Mouse (Mus musculus) heart, adult 2 months (tissue): ENCODE data around the gene Slc35f3. TPM values are rescaled to one million over a fixed set of nuclear protein-coding genes. Genes with fewer than 3 reads are reported as not detected.
A peak's percentile ranks its signal among the peaks of the same experiment; 100 is the strongest.

ENCODE experiments used
- DNase-seq, 2 experiments: peaks; one replicate each; pipeline ENCODE4 v3.0.0; 2021
- H3K27ac ChIP-seq: fragments of 200-600 bp; 2 replicates; pipeline ENCODE4 v1.8.1; 2022
- H3K27me3 ChIP-seq: fragments of 200-500 bp; 2 replicates; pipeline ENCODE4 v1.6.1; 2012; ENCODE audit warnings: mild to moderate bottlenecking, low read length, inconsistent platforms, mixed read lengths; ENCODE audit not compliant: control insufficient read depth, insufficient read depth
- H3K36me3 ChIP-seq: fragments of 200-500 bp; 2 replicates; pipeline ENCODE4 v1.6.1; 2012; ENCODE audit warnings: low read length, inconsistent platforms; ENCODE audit not compliant: control insufficient read depth, insufficient read depth
- H3K4me1 ChIP-seq: fragments of 200-500 bp; 2 replicates; pipeline ENCODE4 v1.6.1; 2011; ENCODE audit warnings: low read length; ENCODE audit not compliant: control insufficient read depth, insufficient read depth
- H3K4me3 ChIP-seq: fragments of 200-600 bp; 2 replicates; pipeline ENCODE4 v1.8.1; 2022
- H3K79me2 ChIP-seq: fragments of 200-500 bp; replicated peaks from 2 replicates; pipeline ENCODE4 v1.6.1; 2012; ENCODE audit warnings: mild to moderate bottlenecking, inconsistent platforms, low read length, moderate library complexity, mixed read lengths; ENCODE audit not compliant: control insufficient read depth, insufficient read depth
- H3K9ac ChIP-seq: fragments of 200-500 bp; 2 replicates; pipeline ENCODE4 v1.6.1; 2012; ENCODE audit warnings: low read depth, mild to moderate bottlenecking, control low read depth, inconsistent platforms, low read length, mixed read lengths
- CTCF ChIP-seq: fragments of 200-600 bp; IDR thresholded peaks from 2 replicates; pipeline ENCODE4 v1.8.1; 2022; ENCODE audit warnings: antibody characterized with exemption, mild to moderate bottlenecking, moderate library complexity
- EP300 ChIP-seq: fragments of 200-500 bp; IDR thresholded peaks from 2 replicates; pipeline ENCODE4 v1.6.1; 2011; ENCODE audit warnings: low read depth, low read length, control low read depth; ENCODE audit not compliant: insufficient read depth
- POLR2A ChIP-seq: fragments of 200-500 bp; IDR thresholded peaks from 2 replicates; pipeline ENCODE4 v1.6.1; 2011; ENCODE audit warnings: mild to moderate bottlenecking, low read depth, low read length, control low read depth; ENCODE audit not compliant: insufficient read depth
- WGBS: fragments of 180-500 bp; shearing (Covaris S2); methylation state at CpG from one replicate; pipeline ENCODE4 v1.1.7; 2018; 5-methylcytosine and 5-hydroxymethylcytosine counted together
- intact Hi-C: fragments of 180-260 bp; cut with DNase I; formaldehyde crosslinking; loops from one replicate; pipeline ENCODE4 v1.15.1; 2025
- polyA plus RNA-seq: library from polyadenylated mRNA; depleted of rRNA; stranded (reverse); fragments of >200 nt; gene quantifications from 2 replicates; pipeline ENCODE4 v1.2.3, GENCODE M21; 2012
- total RNA-seq, 2 experiments: library from RNA; stranded (reverse); gene quantifications; 2 replicates each; pipeline ENCODE4 v1.2.3; 2021

The Slc35f3 gene
- total and polyA plus RNA-seq, 3 experiments = not detected

DNA sequence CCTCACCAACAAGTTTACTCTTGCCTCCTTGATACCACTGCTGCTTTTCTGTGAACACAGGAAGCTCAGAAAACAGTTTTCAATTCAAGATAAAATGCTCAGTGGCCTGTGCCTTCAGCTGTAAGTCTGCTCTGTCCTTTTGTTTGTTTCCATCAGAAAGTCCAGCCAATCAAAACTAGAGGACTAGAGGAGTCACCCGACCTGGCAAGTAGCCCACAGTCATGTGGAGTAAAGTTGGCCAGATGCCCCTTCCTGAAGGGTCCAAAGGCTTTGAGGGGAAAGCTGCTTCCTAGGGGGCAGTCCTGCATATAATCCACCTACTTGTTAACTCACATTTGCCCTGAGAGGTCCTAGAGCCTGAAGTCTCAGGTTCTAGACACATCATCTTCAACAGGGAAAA, 10.7 kb downstream of the Slc35f3 start:
- no peaks in the 10 kb centered on the region for H3K36me3 ChIP-seq
- TF ChIP-seq POLR2A (no peak), EP300 (no peak), CTCF (no peak)
- no peaks in the 10 kb centered on the region for H3K4me1 ChIP-seq
- DNase-seq = peak; percentile 8 to 27
- H3K9ac ChIP-seq = no peak overlapping the region
- H3K79me2 ChIP-seq = no peaks in the 10 kb centered on the region
- no peaks in the 10 kb centered on the region for H3K27me3 ChIP-seq
- no peak overlapping the region for H3K4me3 ChIP-seq
- 10% methylated on average over 1 of the region's 1 CpGs for WGBS
- intact Hi-C loops = no loop called here
- H3K27ac ChIP-seq = no peak overlapping the region

DNA sequence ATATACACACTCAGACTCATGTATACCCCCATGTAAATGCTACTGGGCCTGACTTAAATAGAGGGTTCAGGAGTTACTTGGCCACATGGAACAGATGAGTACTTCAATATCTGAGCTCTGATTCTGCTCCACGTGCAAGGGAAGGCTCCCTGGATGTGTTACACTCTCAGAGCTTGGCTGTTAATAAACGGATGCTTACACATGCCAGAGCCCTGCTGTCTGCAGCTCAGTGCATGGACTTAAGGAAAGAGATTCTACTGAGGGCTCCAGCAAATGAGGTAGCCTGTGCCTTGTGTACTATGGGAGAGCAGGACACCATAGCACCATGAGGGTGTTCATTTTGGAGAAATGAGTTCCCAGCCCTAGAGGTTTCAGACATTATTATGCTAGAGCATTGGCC, 26.6 kb downstream of the Slc35f3 start:
- Histone ChIP-seq H3K4me1 (no peaks in the 10 kb centered on the region), H3K36me3 (no peaks in the 10 kb centered on the region), H3K27me3 (no peaks in the 10 kb centered on the region), H3K9ac (no peak overlapping the region), H3K79me2 (no peaks in the 10 kb centered on the region), H3K27ac (no peak overlapping the region), H3K4me3 (no peak overlapping the region)
- no peak for DNase-seq
- intact Hi-C loops = no loop called here
- no peak for TF ChIP-seq POLR2A
- no peak for TF ChIP-seq EP300
- no peak for TF ChIP-seq CTCF
- 49% methylated on average over 2 of the region's 2 CpGs for WGBS

DNA sequence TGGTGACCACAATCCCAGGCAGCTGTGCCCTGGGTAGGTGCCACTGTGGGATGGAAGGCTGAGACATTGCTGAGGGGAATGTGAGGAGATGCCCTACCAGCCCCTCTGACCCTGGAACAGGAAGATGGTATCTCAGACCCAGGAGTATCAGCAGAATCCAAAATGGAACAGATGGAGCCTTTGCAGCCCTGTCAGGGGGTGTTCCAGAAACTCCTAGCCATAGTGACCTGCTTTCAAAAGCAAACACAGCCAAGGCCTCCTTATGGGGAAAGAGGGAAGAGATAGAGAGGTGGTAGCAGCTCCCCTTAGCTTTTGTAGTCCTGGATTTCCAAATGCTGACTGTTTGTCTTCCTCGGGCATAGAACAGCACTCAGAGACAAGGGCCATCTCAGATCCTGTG, 27.8 kb downstream of the Slc35f3 start:
- Histone ChIP-seq H3K27ac (no peak overlapping the region), H3K4me3 (no peak overlapping the region), H3K9ac (no peak overlapping the region), H3K79me2 (no peaks in the 10 kb centered on the region), H3K4me1 (no peaks in the 10 kb centered on the region), H3K27me3 (no peaks in the 10 kb centered on the region), H3K36me3 (no peaks in the 10 kb centered on the region)
- intact Hi-C loops = no loop called here
- no peak for DNase-seq
- TF ChIP-seq EP300 = no peak
- no peak for TF ChIP-seq CTCF
- no peak for TF ChIP-seq POLR2A
- 54% methylated on average over 1 of the region's 1 CpGs for WGBS

DNA sequence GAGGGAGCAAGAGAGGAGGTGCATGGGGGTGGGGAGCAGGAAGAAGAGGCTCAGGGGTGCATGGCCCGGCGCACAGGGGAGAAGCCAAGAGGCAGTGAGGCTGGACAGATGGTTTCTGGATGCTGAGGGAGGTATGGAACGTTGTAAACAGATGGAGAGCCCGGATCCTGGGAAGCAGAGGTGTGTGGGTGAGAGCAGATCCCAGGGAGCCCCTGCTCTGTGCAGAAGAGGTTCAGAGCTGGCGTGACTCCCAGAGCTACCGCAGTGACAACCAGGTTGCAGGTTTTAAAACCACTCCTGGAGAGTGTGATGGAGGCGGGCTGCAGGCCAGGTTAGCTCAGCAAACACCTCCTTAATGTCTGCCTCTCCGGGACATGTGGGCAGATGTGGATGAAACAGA, 28.4 kb downstream of the Slc35f3 start:
- no peaks in the 10 kb centered on the region for H3K4me1 ChIP-seq
- no peak overlapping the region for H3K27ac ChIP-seq
- no peak overlapping the region for H3K9ac ChIP-seq
- TF ChIP-seq CTCF (no peak), POLR2A (no peak)
- no peaks in the 10 kb centered on the region for H3K27me3 ChIP-seq
- H3K79me2 ChIP-seq = no peaks in the 10 kb centered on the region
- 70% methylated on average over 8 of the region's 8 CpGs for WGBS
- H3K36me3 ChIP-seq = no peaks in the 10 kb centered on the region
- intact Hi-C loops = no loop called here
- DNase-seq = no peak
- H3K4me3 ChIP-seq = no peak overlapping the region

DNA sequence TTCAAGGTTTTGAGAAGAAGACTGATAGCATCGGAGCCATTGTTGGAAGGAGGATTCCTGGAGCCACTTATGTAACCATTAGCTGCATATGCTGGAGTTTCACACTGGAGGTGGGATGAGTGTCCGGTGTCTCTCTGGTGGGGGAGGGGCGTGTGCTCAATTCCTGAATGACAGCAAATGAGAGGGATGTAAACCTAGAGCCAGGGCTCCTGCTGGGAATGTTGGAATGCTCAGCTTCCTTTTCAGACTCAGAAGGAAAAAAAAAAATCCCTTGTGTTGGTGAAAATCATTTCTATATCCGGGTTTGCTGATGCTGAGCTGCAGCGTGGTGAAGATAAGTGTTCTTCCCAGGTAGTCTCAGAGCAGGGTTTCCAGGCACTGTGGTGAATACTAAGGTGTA, 29.4 kb downstream of the Slc35f3 start:
- Histone ChIP-seq H3K27me3 (no peaks in the 10 kb centered on the region), H3K79me2 (no peaks in the 10 kb centered on the region), H3K36me3 (no peaks in the 10 kb centered on the region), H3K4me1 (no peaks in the 10 kb centered on the region), H3K27ac (no peak overlapping the region), H3K4me3 (no peak overlapping the region), H3K9ac (no peak overlapping the region)
- intact Hi-C loops = no loop called here
- no peak for DNase-seq
- TF ChIP-seq POLR2A (no peak), CTCF (no peak), EP300 (no peak)
- WGBS = 42% methylated on average over 5 of the region's 5 CpGs

DNA sequence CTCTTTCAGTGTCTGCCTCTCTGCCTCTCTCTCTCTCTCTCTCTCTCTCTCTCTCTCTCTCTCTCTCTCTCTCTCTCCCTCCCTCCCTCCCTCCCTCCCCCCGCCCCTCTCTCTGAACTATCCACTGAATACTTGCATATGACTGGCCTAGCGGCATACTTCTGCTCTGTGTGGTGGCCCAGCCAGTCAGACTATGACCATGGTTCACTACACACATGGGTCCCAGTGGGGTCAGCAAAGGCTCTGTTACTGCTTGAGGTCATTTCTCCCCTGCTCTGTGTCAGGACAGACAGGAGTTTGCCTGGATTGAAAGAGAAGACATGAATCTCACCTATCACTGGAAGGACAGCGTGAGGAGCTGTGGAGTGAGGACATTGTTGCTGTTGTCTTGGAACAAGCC, 40.5 kb downstream of the Slc35f3 start:
- DNase-seq = no peak
- Histone ChIP-seq H3K36me3 (no peaks in the 10 kb centered on the region), H3K4me1 (no peaks in the 10 kb centered on the region), H3K27me3 (no peaks in the 10 kb centered on the region; the same call in 1 of the 2 replicates), H3K4me3 (no peak overlapping the region), H3K9ac (no peak overlapping the region), H3K27ac (no peak overlapping the region), H3K79me2 (no peaks in the 10 kb centered on the region)
- intact Hi-C loops = no loop called here
- 84% methylated on average over 3 of the region's 3 CpGs for WGBS
- TF ChIP-seq POLR2A (no peak), EP300 (no peak), CTCF (no peak)

DNA sequence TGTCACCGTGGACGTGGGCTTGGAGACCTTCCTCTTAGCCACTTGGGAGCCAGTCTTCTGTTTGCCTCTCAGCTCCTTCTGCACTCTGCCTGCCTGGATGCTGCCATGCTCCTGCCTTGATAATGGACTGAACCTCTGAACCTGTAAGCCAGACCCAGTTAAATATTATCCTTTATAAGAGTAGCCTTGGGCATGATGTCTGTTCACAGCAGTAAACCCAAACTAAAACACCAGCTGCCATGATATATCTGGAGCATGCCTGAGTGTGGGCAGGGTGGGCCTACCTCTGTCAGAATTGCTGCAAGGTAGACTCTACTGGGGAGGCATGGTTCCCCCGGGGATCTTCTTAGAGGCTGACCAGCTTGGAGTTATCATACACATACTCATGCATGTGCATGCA, 41.0 kb downstream of the Slc35f3 start:
- 70% methylated on average over 3 of the region's 3 CpGs for WGBS
- H3K27ac ChIP-seq = no peak overlapping the region
- H3K27me3 ChIP-seq = no peaks in the 10 kb centered on the region; the same call in 1 of the 2 replicates
- H3K79me2 ChIP-seq = no peaks in the 10 kb centered on the region
- H3K36me3 ChIP-seq = no peaks in the 10 kb centered on the region
- TF ChIP-seq POLR2A (no peak), EP300 (no peak)
- H3K4me1 ChIP-seq = no peaks in the 10 kb centered on the region
- no peak for DNase-seq
- intact Hi-C loops = no loop called here
- no peak overlapping the region for H3K9ac ChIP-seq
- no peak overlapping the region for H3K4me3 ChIP-seq
